Mouse (Mus musculus): ENCODE measurements at regions not wholly inside any gene's neighbourhood (a gene's known extent, or its start where the extent isn't known, plus 50 kb on each side); places are given as distances from the start of the nearest gene placed in this dataset.

DNA sequence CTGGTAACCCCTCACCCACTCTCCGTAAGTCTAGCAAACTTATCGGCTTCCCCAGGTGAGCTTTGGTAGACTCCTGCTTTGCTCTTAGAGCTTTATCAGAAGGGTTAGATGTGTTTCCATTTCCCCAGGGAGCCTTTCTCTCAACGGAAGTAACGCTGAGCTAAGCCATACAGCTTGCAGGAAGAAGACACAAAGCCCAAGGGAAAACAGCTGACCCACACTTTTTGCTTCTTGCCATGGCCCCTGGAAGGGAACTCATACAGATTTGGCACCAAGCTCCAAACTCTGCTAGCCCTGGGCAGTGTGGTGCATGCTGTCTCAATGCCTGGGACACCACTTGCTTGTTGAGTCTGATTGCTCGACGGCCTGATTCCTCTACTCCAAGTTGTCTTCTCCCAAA lies 242.6 kb downstream of the Sipa1l2 start:
- DNase-seq (ENCODE audit: low spot score in 2 of 2), result no peak

DNA sequence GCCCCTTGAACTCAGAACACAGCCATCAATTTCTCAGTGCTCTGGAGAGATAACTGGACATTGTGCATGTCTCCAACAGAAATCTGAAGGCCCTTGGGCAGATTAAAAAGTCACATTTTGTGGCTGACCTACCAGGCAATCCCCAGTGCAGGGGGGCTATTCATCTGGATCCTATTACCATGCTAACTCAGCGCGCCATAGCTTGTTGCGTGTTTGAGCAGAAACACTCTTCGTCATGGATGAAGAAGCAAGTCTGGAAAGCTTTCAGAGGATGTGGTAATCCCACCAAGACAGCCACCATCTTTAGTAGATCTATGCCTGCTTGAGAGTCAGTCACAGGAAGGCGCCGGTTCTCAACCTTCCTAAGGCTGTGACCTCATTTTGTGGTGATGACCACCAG lies 243.9 kb downstream of the Sipa1l2 start:
- no peak for DNase-seq (ENCODE audit: low spot score in 2 of 2)

DNA sequence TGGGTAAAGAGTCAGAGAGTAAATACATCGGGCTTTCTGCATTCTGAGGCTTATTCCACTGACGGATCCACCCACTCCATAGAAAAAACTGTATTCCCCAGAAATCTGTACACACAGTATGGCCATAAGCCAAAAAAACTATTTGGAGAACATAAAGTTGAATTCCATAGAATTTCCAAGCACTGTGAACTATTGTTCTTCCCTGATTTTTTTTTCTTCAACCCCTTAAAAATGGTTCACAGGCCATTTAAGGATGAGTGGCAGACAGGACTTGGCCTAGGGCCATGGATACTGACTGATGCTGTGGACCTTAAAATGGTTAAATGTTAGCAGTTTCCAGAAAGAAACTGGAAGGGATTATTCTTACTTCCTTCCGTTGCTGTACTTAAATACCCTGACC lies 247.0 kb downstream of the Sipa1l2 start:
- no peak for DNase-seq (ENCODE audit: low spot score in 2 of 2)

DNA sequence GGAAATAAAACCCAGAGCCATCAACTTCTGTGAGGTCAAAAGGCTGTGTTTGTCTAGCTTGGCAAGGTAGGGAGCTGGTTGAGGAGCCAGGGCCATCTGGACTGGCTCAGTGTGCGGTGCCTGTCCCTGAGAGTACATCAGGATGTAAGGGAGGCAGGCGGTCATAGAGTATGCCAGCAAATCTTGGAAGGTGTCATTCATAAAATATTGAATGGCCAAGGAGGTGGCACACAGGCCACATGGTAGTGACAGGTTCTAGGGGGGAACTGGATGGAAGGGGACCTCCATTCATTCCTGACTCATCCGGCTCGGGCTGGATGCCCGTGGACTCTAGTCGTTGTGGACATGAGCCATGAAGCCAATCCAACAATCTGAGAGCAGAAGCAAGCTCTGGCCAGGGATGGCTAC lies 252.0 kb downstream of the Sipa1l2 start:
- no peak for DNase-seq (ENCODE audit: low spot score in 2 of 2)

DNA sequence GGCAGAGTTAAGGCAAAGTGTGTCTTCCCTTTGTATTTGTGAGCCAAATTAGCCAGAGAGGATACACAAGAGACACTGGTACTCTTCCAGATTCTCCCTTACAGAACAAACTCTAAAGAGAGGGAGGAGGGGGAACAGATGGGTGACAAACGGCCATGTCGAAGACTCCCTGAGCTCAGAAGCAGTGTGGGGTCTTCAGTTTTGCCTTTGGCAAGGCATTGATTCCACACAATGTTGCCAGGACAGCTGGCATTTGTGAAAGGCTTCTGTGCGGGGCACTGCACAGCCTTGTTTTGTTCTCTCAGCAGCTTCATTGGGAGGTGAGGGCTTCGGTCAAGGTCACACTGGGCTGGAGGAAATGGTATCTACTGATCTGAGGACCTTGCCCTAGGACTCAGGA lies 253.9 kb downstream of the Sipa1l2 start:
- no peak for DNase-seq (ENCODE audit: low spot score in 2 of 2)

DNA sequence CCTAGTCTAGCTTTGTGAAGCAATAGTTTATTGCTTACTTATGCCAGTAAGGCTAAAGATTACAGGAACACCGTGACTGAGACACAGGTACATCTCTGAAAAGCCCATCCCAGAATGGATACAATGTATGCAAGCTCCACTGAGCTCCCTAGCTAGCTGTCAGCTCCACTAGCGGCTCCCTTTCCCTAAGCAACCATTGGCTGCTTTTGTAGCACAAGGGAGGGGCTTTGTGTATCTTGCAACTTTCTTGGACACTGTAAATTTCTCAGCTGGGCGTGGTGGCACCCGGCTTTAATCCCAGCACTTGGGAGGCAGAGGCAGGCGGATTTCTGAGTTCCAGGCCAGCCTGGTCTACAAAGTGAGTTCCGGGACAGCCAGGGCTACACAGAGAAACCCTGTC lies 254.6 kb downstream of the Sipa1l2 start:
- DNase-seq (ENCODE audit: low spot score in 2 of 2), result no peak

DNA sequence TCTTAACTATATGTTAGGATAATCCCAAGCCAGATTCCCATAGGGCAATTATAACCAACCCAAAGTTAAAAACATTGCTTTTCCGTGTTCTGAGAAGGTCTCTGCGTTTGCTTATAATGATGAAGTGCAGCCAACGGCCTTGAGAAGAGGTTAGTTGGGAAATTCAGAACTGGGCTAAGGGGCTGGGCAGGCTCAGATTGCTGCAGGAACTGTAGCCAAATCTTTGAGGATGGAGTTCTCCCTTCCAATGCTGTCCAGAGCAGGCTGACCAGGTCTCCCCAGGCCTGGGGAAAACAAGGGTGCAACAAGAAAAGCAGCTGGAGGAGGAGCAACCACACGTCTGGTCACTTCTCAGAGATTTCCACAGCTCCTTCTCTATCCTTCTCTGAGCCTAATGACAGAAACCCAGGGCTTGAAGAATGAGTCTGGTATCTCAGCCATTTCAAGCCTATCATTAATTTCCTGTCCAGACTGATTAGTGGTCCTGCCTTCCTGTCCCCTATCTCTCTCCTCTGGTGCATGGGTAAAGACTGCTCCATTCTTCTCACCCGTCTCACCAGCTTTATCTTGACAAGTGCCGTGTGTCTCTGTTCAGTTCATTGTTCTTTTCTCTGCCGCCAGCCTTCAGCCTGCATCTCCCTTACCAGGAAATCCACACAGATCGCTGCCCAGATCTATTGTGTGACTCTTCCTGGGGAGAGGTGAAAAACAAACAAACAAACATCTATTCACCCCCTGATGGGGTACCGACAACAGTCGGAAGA lies 255.2 kb downstream of the Sipa1l2 start:
- no peak for DNase-seq (ENCODE audit: low spot score in 2 of 2)

DNA sequence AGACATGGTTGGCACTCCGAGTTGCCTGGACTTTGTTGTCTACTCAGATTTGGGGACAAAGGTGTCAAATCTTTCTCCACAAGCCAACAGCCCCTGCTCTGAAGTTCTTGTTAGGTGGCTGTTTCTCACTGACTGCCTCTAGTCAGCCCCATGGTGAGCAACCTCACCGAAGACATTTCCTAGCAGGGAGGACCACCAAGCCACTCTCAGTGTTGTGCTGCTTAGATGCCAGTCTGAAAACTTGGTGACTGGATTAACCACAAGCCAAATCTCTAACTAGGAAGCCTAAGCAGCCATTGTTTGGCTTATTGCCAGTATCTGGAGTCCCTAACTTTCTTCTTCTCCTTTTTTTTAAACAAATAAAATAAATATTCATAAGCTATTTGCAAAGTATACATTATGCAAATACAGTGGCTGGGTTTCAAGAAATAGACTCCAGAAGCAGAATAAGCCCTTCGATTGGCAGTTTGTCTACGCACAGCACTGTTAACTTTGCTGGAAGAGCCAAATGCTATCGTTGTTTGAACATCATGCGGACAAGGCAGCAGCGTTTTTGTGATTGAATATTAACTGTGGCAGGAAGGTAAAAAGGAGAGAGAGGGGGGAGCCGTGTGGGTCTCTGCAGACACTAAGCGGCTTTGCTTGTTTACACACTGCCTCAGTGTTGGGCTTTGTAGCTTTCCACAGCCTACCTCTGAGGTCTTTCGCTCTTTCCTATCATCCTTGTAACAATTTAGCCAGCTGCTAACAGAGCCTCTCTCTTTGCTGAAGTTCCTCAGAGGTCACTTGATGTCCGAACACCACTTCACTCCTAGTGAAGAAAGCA lies 257.4 kb downstream of the Disc1 start:
- DNase-seq (ENCODE audit: low spot score in 2 of 2), result no peak

Measured in left cerebral cortex, adult 18-20 months (tissue).